Mouse (Mus musculus): ENCODE data around the gene Abcg8. TPM values are rescaled to one million over a fixed set of nuclear protein-coding genes. Genes with fewer than 3 reads are reported as not detected.

The Abcg8 gene
- polyA plus RNA-seq, 1 experiment from 2014 or later: 0.09 TPM

- H3K4me1 ChIP-seq (ENCODE audit: control insufficient read depth, insufficient read depth, low read length): no peaks in the 10 kb centered on the region
- H3K9ac ChIP-seq (replicated peaks; ENCODE audit: low read length): no peak overlapping the region
- no peaks in the 10 kb centered on the region for H3K27me3 ChIP-seq (ENCODE audit: control insufficient read depth, insufficient read depth, low read length)
- no peak overlapping the region for H3K4me2 ChIP-seq (ENCODE audit: low read length)
- DNase-seq: peak; percentile 50
- no peak overlapping the region for H3K27ac ChIP-seq (replicated peaks; ENCODE audit: low read depth, low read length)
- no peak for ATAC-seq (ENCODE audit: low FRiP score, low TSS enrichment)
- no peaks in the 10 kb centered on the region for H3K9me3 ChIP-seq (ENCODE audit: control insufficient read depth, low read length)
- H3K36me3 ChIP-seq (ENCODE audit: control insufficient read depth, insufficient read depth, low read length): no peaks in the 10 kb centered on the region
- no peak overlapping the region for H3K4me3 ChIP-seq (replicated peaks; ENCODE audit: low read depth, low read length)
- 33% methylated on average over 3 of the region's 3 CpGs for WGBS
Measured at GRCm38 (mm10) chr17:84641893-84642292, 34.2 kb upstream of the Abcg8 start.

- Histone ChIP-seq H3K4me2 (ENCODE audit: low read length) (no peak overlapping the region), H3K9me3 (ENCODE audit: control insufficient read depth, low read length) (no peaks in the 10 kb centered on the region), H3K4me3 (replicated peaks; ENCODE audit: low read depth, low read length) (no peak overlapping the region), H3K9ac (replicated peaks; ENCODE audit: low read length) (no peak overlapping the region), H3K27ac (replicated peaks; ENCODE audit: low read depth, low read length) (no peak overlapping the region), H3K4me1 (ENCODE audit: control insufficient read depth, insufficient read depth, low read length) (no peaks in the 10 kb centered on the region), H3K36me3 (ENCODE audit: control insufficient read depth, insufficient read depth, low read length) (no peaks in the 10 kb centered on the region), H3K27me3 (ENCODE audit: control insufficient read depth, insufficient read depth, low read length) (no peaks in the 10 kb centered on the region)
- no peak for ATAC-seq (ENCODE audit: low FRiP score, low TSS enrichment)
- DNase-seq: no peak
- 92% methylated on average over 9 of the region's 9 CpGs for WGBS
Measured at GRCm38 (mm10) chr17:84642324-84642723, 33.8 kb upstream of the Abcg8 start.

GRCm38 (mm10) chr17:84644292-84645050 lies 31.6 kb upstream of the Abcg8 start:
- Histone ChIP-seq H3K4me2 (ENCODE audit: low read length) (no peak overlapping the region), H3K9me3 (ENCODE audit: control insufficient read depth, low read length) (no peaks in the 10 kb centered on the region), H3K4me1 (ENCODE audit: control insufficient read depth, insufficient read depth, low read length) (no peaks in the 10 kb centered on the region), H3K36me3 (ENCODE audit: control insufficient read depth, insufficient read depth, low read length) (0 out of 2 replicates have a peak, but pooled peaks cover 4% of the 10 kb centered on the region), H3K9ac (replicated peaks; ENCODE audit: low read length) (no peak overlapping the region), H3K27ac (replicated peaks; ENCODE audit: low read depth, low read length) (peak overlapping the region; percentile 52; the same call in 1 of the 2 replicates), H3K4me3 (replicated peaks; ENCODE audit: low read depth, low read length) (no peak overlapping the region), H3K27me3 (ENCODE audit: control insufficient read depth, insufficient read depth, low read length) (no peaks in the 10 kb centered on the region)
- ATAC-seq (ENCODE audit: low FRiP score, low TSS enrichment) (no peak), DNase-seq (peak; percentile 19)
- WGBS: 50% methylated on average over 16 of the region's 16 CpGs

GRCm38 (mm10) chr17:84645119-84645518 lies 31.0 kb upstream of the Abcg8 start:
- DNase-seq (no peak), ATAC-seq (ENCODE audit: low FRiP score, low TSS enrichment) (no peak)
- Histone ChIP-seq H3K4me3 (replicated peaks; ENCODE audit: low read depth, low read length) (no peak overlapping the region), H3K9ac (replicated peaks; ENCODE audit: low read length) (no peak overlapping the region), H3K4me2 (ENCODE audit: low read length) (no peak overlapping the region), H3K27ac (replicated peaks; ENCODE audit: low read depth, low read length) (no peak overlapping the region; the same call in 1 of the 2 replicates), H3K27me3 (ENCODE audit: control insufficient read depth, insufficient read depth, low read length) (no peaks in the 10 kb centered on the region), H3K9me3 (ENCODE audit: control insufficient read depth, low read length) (no peaks in the 10 kb centered on the region), H3K36me3 (ENCODE audit: control insufficient read depth, insufficient read depth, low read length) (0 out of 2 replicates have a peak, but pooled peaks cover 5% of the 10 kb centered on the region), H3K4me1 (ENCODE audit: control insufficient read depth, insufficient read depth, low read length) (no peaks in the 10 kb centered on the region)
- WGBS: 42% methylated on average over 9 of the region's 9 CpGs

- WGBS: 54% methylated on average over 3 of the region's 7 CpGs
- H3K4me1 ChIP-seq (ENCODE audit: control insufficient read depth, insufficient read depth, low read length): no peaks in the 10 kb centered on the region
- 0 out of 2 replicates have a peak, but pooled peaks cover 5% of the 10 kb centered on the region for H3K36me3 ChIP-seq (ENCODE audit: control insufficient read depth, insufficient read depth, low read length)
- ATAC-seq (ENCODE audit: low FRiP score, low TSS enrichment) (no peak), DNase-seq (no peak)
- H3K27me3 ChIP-seq (ENCODE audit: control insufficient read depth, insufficient read depth, low read length): no peaks in the 10 kb centered on the region
- no peak overlapping the region for H3K9ac ChIP-seq (replicated peaks; ENCODE audit: low read length)
- no peak overlapping the region for H3K4me2 ChIP-seq (ENCODE audit: low read length)
- no peak overlapping the region for H3K4me3 ChIP-seq (replicated peaks; ENCODE audit: low read depth, low read length)
- no peak overlapping the region for H3K27ac ChIP-seq (replicated peaks; ENCODE audit: low read depth, low read length)
- no peaks in the 10 kb centered on the region for H3K9me3 ChIP-seq (ENCODE audit: control insufficient read depth, low read length)
Measured at GRCm38 (mm10) chr17:84645894-84646293, 30.2 kb upstream of the Abcg8 start.

- 77% methylated on average over 2 of the region's 2 CpGs for WGBS
- H3K27me3 ChIP-seq (ENCODE audit: control insufficient read depth, insufficient read depth, low read length): no peaks in the 10 kb centered on the region
Measured at GRCm38 (mm10) chr17:84646477-84646876, 29.6 kb upstream of the Abcg8 start.

GRCm38 (mm10) chr17:84647630-84648029 lies 28.5 kb upstream of the Abcg8 start:
- WGBS: 84% methylated on average over 4 of the region's 4 CpGs

More at GRCm38 (mm10) chr17:84646477-84646876, 29.6 kb upstream of the Abcg8 start:
- DNase-seq (no peak), ATAC-seq (ENCODE audit: low FRiP score, low TSS enrichment) (no peak)
- no peak overlapping the region for H3K4me3 ChIP-seq (replicated peaks; ENCODE audit: low read depth, low read length)
- no peak overlapping the region for H3K27ac ChIP-seq (replicated peaks; ENCODE audit: low read depth, low read length)
- no peak overlapping the region for H3K9ac ChIP-seq (replicated peaks; ENCODE audit: low read length)
- H3K9me3 ChIP-seq (ENCODE audit: control insufficient read depth, low read length): no peaks in the 10 kb centered on the region
- H3K4me2 ChIP-seq (ENCODE audit: low read length): no peak overlapping the region
- no peaks in the 10 kb centered on the region for H3K4me1 ChIP-seq (ENCODE audit: control insufficient read depth, insufficient read depth, low read length)
- H3K36me3 ChIP-seq (ENCODE audit: control insufficient read depth, insufficient read depth, low read length): 0 out of 2 replicates have a peak, but pooled peaks cover 5% of the 10 kb centered on the region

GRCm38 (mm10) chr17:84650302-84651017 lies 25.6 kb upstream of the Abcg8 start:
- WGBS: 93% methylated on average over 9 of the region's 9 CpGs
- H3K36me3 ChIP-seq (ENCODE audit: control insufficient read depth, insufficient read depth, low read length): peaks cover 5% of the 10 kb centered on the region; the same call in 1 of the 2 replicates

More at GRCm38 (mm10) chr17:84647630-84648029, 28.5 kb upstream of the Abcg8 start:
- Histone ChIP-seq H3K4me2 (ENCODE audit: low read length) (no peak overlapping the region), H3K9me3 (ENCODE audit: control insufficient read depth, low read length) (no peaks in the 10 kb centered on the region), H3K9ac (replicated peaks; ENCODE audit: low read length) (no peak overlapping the region), H3K4me3 (replicated peaks; ENCODE audit: low read depth, low read length) (no peak overlapping the region), H3K36me3 (ENCODE audit: control insufficient read depth, insufficient read depth, low read length) (0 out of 2 replicates have a peak, but pooled peaks cover 5% of the 10 kb centered on the region), H3K27ac (replicated peaks; ENCODE audit: low read depth, low read length) (no peak overlapping the region), H3K4me1 (ENCODE audit: control insufficient read depth, insufficient read depth, low read length) (no peaks in the 10 kb centered on the region), H3K27me3 (ENCODE audit: control insufficient read depth, insufficient read depth, low read length) (no peaks in the 10 kb centered on the region)
- DNase-seq (no peak), ATAC-seq (ENCODE audit: low FRiP score, low TSS enrichment) (no peak)

More at GRCm38 (mm10) chr17:84650302-84651017, 25.6 kb upstream of the Abcg8 start:
- Histone ChIP-seq H3K9me3 (ENCODE audit: control insufficient read depth, low read length) (no peaks in the 10 kb centered on the region), H3K4me2 (ENCODE audit: low read length) (no peak overlapping the region), H3K9ac (replicated peaks; ENCODE audit: low read length) (no peak overlapping the region), H3K27ac (replicated peaks; ENCODE audit: low read depth, low read length) (no peak overlapping the region), H3K27me3 (ENCODE audit: control insufficient read depth, insufficient read depth, low read length) (no peaks in the 10 kb centered on the region), H3K4me1 (ENCODE audit: control insufficient read depth, insufficient read depth, low read length) (no peaks in the 10 kb centered on the region), H3K4me3 (replicated peaks; ENCODE audit: low read depth, low read length) (no peak overlapping the region)
- DNase-seq (no peak), ATAC-seq (ENCODE audit: low FRiP score, low TSS enrichment) (no peak)
